Mouse (Mus musculus) heart, adult 8-10 months (tissue): ENCODE data around the gene Gna12. TPM values are rescaled to one million over a fixed set of nuclear protein-coding genes. Genes with fewer than 3 reads are reported as not detected.

ENCODE experiments used
- total RNA-seq, 4 experiments: library from RNA; stranded (reverse); gene quantifications; 2 replicates each; pipeline ENCODE4 v1.2.4; 2022

Gene Gna12
- total RNA-seq, 4 experiments from 2014 or later, result 124 to 170 (median 134) TPM

Other genes starting within 250 kb of the Gna12 start
- 1 to 10 TPM; 6.0 to 8.3 (median 6.9) TPM for gene Lfng, start 223.1 kb downstream of the Gna12 start, total RNA-seq
- 10 to 100 TPM in 2 of 4 experiments, 1 to 10 TPM in 2; 8.8 to 11.5 (median 9.9) TPM for gene Ttyh3, start 181.4 kb downstream of the Gna12 start, total RNA-seq
- 1 to 10 TPM; 4.5 to 7.8 (median 5.6) TPM for gene Iqce, start 128.1 kb downstream of the Gna12 start, total RNA-seq
- 1 to 10 TPM; 6.7 to 8.2 (median 7.8) TPM for gene Brat1, start 125.4 kb downstream of the Gna12 start, total RNA-seq
- under 1 TPM; 0.31 to 0.35 (median 0.34) TPM for gene Amz1, start 106.3 kb downstream of the Gna12 start, total RNA-seq
- gene Card11, start 170.2 kb upstream of the Gna12 start, total RNA-seq, result 1 to 10 TPM in 1 of 4 experiments, under 1 TPM in 3; 0.08 to 1.0 (median 0.42) TPM